Mouse (Mus musculus) forebrain, embryonic 13.5 days (tissue): Measurements from ENCODE around the gene Zp3. TPM values are rescaled to one million over a fixed set of nuclear protein-coding genes. Genes with fewer than 3 reads are reported as not detected.

Experiments
- ATAC-seq: fragments of 200-750 bp; cut with Nextera tagmentation; 2 replicates; pipeline ENCODE4 v1.8.0; 2017
- H3K27ac ChIP-seq: fragments of 300-500 bp; sonication (generic); 2 replicates; pipeline ENCODE4 v1.5.1; 2015; ENCODE audit warnings: inconsistent platforms, mild to moderate bottlenecking, moderate library complexity
- H3K27me3 ChIP-seq: fragments of 300-500 bp; sonication (generic); 2 replicates; pipeline ENCODE4 v1.6.1; 2015; ENCODE audit warnings: mild to moderate bottlenecking, inconsistent platforms
- H3K36me3 ChIP-seq: fragments of 300-500 bp; sonication (generic); 2 replicates; pipeline ENCODE4 v1.6.1; 2015; ENCODE audit warnings: mild to moderate bottlenecking, inconsistent platforms; ENCODE audit not compliant: poor library complexity, severe bottlenecking
- H3K4me1 ChIP-seq: fragments of 300-500 bp; sonication (generic); 2 replicates; pipeline ENCODE4 v1.6.1; 2015; ENCODE audit warnings: inconsistent platforms
- H3K4me2 ChIP-seq: fragments of 300-500 bp; sonication (generic); 2 replicates; pipeline ENCODE4 v1.6.1; 2015; ENCODE audit warnings: inconsistent platforms, mild to moderate bottlenecking, moderate library complexity
- H3K4me3 ChIP-seq: fragments of 300-500 bp; sonication (generic); 2 replicates; pipeline ENCODE4 v1.5.1; 2015; ENCODE audit warnings: mild to moderate bottlenecking, inconsistent platforms
- H3K9ac ChIP-seq: fragments of 300-500 bp; sonication (generic); 2 replicates; pipeline ENCODE4 v1.6.1; 2015; ENCODE audit warnings: mild to moderate bottlenecking, inconsistent platforms
- H3K9me3 ChIP-seq: fragments of 300-500 bp; sonication (generic); replicated peaks from 2 replicates; pipeline ENCODE4 v1.6.1; 2016; ENCODE audit warnings: inconsistent platforms
- WGBS: fragments of 180-500 bp; shearing (Covaris S2); methylation state at CpG from one replicate; pipeline ENCODE4 v1.1.7; 2015; 5-methylcytosine and 5-hydroxymethylcytosine counted together
- polyA plus RNA-seq: library from polyadenylated mRNA; unstranded; fragments of >200 nt; fragmentation: Nextera tagmentation; extraction: Ambion mirVana; gene quantifications from 2 replicates; pipeline ENCODE4 v1.2.1, GENCODE M21; 2015

Zp3 gene
- polyA plus RNA-seq, 1 experiment from 2014 or later: not detected

DNA sequence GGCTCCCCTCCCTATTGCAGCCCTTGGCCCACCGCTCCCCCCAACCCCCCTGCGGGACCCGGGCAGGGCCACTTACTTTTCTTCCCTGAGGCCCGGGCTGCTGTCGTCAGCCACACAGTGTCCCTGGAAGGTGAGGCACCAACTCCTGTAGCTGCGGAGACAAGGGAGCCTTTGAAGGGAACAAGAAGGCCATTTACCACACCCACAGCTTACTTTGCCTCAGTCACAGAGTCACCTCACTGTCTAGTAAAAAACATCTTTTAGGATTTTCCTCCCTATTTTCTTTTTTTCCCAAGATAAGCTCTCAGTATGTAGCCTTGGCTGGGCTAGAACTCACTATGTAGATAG, 16.6 kb upstream of the Zp3 start:
- H3K4me3 ChIP-seq: peak overlapping the region; percentile 56
- H3K36me3 ChIP-seq: no peaks in the 10 kb centered on the region
- peak overlapping the region; percentile 92 for H3K4me2 ChIP-seq
- H3K4me1 ChIP-seq: peaks cover 18% of the 10 kb centered on the region
- peak overlapping the region; percentile 96 for H3K27ac ChIP-seq
- no peaks in the 10 kb centered on the region for H3K27me3 ChIP-seq
- H3K9ac ChIP-seq: peak overlapping the region; percentile 86
- H3K9me3 ChIP-seq: no peaks in the 10 kb centered on the region
- 5% methylated on average over 5 of the region's 6 CpGs for WGBS
- ATAC-seq: no peak

DNA sequence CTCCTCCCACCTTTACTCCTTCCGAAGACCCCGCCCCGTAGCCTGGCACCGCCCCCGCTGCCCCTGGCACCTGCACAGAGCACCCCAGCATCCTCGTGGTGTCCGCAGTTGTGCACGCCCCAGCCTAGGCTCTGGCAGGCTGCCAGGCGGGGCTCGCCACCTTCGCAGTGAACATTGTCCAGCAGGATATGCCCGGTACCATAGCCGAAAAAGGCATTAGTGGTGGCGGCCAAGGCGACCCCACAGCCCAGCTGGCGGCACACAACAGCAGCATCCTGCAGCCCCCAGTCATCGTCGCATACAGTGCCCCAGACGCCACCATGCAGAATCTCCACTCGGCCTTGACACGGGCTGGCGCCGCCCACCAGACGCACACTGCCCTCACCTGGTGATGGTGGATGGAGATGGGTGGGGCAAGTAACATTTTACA, 14.4 kb upstream of the Zp3 start:
- peak overlapping the region; percentile 45 for H3K4me2 ChIP-seq
- H3K27ac ChIP-seq: no peak overlapping the region
- H3K36me3 ChIP-seq: no peaks in the 10 kb centered on the region
- H3K4me1 ChIP-seq: peaks cover 18% of the 10 kb centered on the region
- ATAC-seq: no peak
- 11% methylated on average over 24 of the region's 24 CpGs for WGBS
- H3K27me3 ChIP-seq: no peaks in the 10 kb centered on the region
- H3K9ac ChIP-seq: 0 out of 2 replicates have a peak overlapping the region, but pooled peaks have one; percentile 27
- H3K4me3 ChIP-seq: peak overlapping the region; percentile 16; the same call in 1 of the 2 replicates
- no peaks in the 10 kb centered on the region for H3K9me3 ChIP-seq

DNA sequence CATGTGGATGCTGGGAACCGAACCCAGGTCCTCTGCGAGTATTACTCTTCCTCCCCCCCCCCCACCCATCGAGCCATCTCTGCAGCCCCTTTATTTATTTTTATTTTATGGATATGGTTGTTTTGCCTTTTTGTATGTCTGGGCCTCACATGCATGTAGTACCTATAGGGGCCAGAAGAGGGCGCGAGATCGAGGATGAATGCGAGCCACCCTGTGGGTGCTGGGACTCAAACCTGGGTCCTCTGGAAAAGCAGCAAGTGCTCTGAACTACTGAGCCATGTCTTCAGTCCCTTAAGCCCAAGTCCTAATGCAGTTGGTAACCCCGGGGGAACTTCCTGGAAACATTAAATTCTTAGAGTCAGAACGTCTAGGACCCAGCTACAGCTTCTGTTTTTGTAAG, 13.0 kb upstream of the Zp3 start:
- peaks cover 14% of the 10 kb centered on the region for H3K4me1 ChIP-seq
- WGBS: 65% methylated on average over 9 of the region's 9 CpGs
- no peak for ATAC-seq
- no peak overlapping the region for H3K4me3 ChIP-seq
- no peaks in the 10 kb centered on the region for H3K9me3 ChIP-seq
- H3K27ac ChIP-seq: no peak overlapping the region
- H3K36me3 ChIP-seq: no peaks in the 10 kb centered on the region
- H3K9ac ChIP-seq: no peak overlapping the region
- H3K4me2 ChIP-seq: no peak overlapping the region
- H3K27me3 ChIP-seq: no peaks in the 10 kb centered on the region

DNA sequence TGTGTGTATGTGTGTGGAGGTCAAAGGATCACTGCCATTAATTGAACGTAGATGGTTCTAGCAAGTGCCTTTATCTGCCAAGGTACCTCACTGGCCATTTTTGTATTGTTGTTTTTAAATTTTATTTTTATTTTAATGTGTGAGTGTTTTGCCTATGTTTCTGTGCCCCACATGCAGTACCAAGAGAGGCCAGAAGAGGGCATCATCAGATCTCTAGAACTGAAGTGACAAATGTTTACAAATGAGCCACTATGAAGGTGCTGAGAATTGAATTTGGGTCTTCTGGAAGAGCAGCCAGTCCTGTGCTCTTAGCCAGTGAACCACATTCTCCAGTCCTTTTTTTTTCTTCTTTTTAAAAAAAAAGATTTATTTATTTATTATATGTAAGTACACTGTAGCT, 11.1 kb upstream of the Zp3 start:
- no peak overlapping the region for H3K4me3 ChIP-seq
- no peak overlapping the region for H3K9ac ChIP-seq
- H3K4me2 ChIP-seq: no peak overlapping the region
- 56% methylated on average over 1 of the region's 1 CpGs for WGBS
- H3K27me3 ChIP-seq: no peaks in the 10 kb centered on the region
- 0 out of 2 replicates have a peak, but pooled peaks cover 6% of the 10 kb centered on the region for H3K4me1 ChIP-seq
- no peaks in the 10 kb centered on the region for H3K36me3 ChIP-seq
- no peak overlapping the region for H3K27ac ChIP-seq
- no peak for ATAC-seq
- no peaks in the 10 kb centered on the region for H3K9me3 ChIP-seq

DNA sequence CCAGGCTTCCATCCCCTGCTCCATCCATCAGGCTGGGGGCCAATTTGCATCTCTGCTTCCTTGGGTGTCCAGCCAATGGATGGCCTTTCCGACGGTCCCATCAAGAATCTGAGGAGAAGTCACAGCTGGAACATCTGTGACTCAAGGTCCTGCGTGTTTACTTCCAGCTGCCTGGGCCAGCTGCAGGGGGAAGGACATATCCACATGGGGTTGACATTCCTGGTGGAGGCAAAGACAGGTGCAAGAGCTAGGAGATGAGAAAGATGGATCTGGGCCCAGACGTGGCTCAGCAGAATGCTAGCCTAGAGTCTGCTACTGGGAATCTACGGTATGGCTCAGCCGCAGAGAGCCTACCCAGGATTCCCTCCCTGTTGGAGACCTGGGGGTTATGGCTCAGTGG, 9.7 kb upstream of the Zp3 start:
- H3K4me3 ChIP-seq: no peak overlapping the region
- no peaks in the 10 kb centered on the region for H3K9me3 ChIP-seq
- H3K9ac ChIP-seq: no peak overlapping the region
- H3K36me3 ChIP-seq: no peaks in the 10 kb centered on the region
- 0 out of 2 replicates have a peak, but pooled peaks cover 6% of the 10 kb centered on the region for H3K4me1 ChIP-seq
- WGBS: 89% methylated on average over 6 of the region's 6 CpGs
- no peak overlapping the region for H3K27ac ChIP-seq
- no peak overlapping the region for H3K4me2 ChIP-seq
- ATAC-seq: no peak
- no peaks in the 10 kb centered on the region for H3K27me3 ChIP-seq

DNA sequence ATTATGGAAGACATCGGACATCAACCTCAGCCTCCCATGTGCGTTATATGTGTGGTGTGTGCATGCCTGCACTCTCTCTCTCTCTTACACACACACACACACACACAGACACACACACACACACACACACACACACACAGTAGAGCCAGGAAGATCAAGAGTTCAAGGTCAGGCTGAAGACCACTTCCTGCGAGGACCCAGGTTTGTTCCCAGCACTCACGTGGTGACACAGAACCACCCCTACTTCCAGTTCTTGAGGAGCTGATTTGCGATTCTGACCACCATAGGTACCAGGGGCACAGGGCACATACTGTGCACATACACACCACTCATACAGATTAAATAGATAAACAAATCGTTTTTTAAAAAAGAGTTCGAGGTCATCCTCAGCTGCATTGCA, 8.0 kb upstream of the Zp3 start:
- Histone ChIP-seq H3K9me3 (no peaks in the 10 kb centered on the region), H3K27me3 (no peaks in the 10 kb centered on the region), H3K36me3 (no peaks in the 10 kb centered on the region), H3K27ac (no peak overlapping the region), H3K4me2 (no peak overlapping the region), H3K4me3 (no peak overlapping the region), H3K9ac (no peak overlapping the region), H3K4me1 (no peaks in the 10 kb centered on the region)
- WGBS: 91% methylated on average over 7 of the region's 7 CpGs
- no peak for ATAC-seq

DNA sequence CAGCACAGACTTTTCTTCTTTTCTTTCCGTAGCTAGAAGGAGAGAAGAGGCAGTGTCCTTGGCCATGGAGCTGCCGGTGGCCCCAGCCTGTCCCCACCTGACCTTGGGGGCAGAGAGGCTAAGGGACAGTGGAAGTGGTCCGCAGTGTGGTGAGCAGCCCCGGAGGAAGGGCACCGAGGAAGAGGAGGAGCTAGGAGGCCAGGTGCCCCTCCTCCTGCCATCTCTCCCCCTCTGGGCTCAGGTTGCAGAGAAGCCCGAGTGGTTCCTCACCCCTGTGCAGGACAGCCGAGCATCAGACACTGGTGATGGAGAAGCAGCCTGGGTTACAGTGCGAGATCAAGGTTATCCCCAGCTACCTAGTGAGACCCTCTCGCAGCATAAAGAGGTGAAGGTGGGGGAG, 5.5 kb upstream of the Zp3 start, which contains the start of gene Ssc4d:
Gene Ssc4d, minus strand, starts transcription at position 167 of the 400 bp plus-strand sequence.
- WGBS: 20% methylated on average over 9 of the region's 9 CpGs
- Histone ChIP-seq H3K27ac (no peak within 1 kb of the TSS), H3K36me3 (no peaks in the 10 kb centered on the region), H3K4me2 (no peak within 1 kb of the TSS), H3K27me3 (no peaks in the 10 kb centered on the region), H3K4me1 (no peaks in the 10 kb centered on the region), H3K9ac (no peak within 1 kb of the TSS), H3K9me3 (no peaks in the 10 kb centered on the region), H3K4me3 (no peak within 1 kb of the TSS)
- ATAC-seq: no peak

DNA sequence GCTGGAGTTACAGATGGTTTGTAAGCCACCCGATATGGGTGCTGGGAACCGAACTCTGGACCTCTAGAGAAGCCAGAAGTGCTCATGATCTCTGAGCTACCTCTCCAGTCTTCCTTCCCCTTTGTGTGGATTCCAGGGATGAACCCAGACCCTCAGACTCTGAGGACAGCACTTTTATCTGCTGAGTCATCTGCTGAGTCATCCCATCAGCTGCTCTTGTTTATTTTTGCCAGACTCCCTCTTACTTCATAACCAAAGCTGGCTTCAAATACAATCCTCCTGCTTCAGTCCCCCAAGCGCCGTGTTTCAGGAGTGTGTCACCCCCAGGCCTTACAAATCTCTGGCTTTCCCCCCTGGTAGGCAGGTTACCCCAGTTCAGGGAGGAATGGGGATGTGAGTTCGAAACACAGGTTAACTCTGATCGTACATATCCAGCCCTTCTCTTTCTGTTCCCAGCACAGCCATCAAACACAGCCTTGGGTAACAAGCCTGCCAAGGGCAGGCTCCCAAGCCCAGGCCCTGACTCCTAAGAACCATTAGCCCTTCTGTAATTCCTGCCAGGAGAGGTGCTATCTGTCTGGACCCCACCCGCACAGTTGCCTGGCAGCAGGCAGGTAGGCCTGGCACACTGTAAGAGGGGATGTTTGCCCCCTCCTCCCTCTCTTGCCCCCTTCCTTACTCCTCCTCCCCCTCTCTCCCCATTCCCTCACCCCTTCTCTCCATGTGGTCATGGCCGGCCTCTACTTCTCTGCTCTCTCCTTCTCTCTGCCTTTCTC, 3.8 kb upstream of the Zp3 start:
- no peak overlapping the region for H3K27ac ChIP-seq
- no peaks in the 10 kb centered on the region for H3K27me3 ChIP-seq
- no peak overlapping the region for H3K4me3 ChIP-seq
- no peak for ATAC-seq
- H3K4me1 ChIP-seq: no peaks in the 10 kb centered on the region
- no peak overlapping the region for H3K4me2 ChIP-seq
- no peak overlapping the region for H3K9ac ChIP-seq
- 92% methylated on average over 8 of the region's 8 CpGs for WGBS
- no peaks in the 10 kb centered on the region for H3K9me3 ChIP-seq
- H3K36me3 ChIP-seq: no peaks in the 10 kb centered on the region

DNA sequence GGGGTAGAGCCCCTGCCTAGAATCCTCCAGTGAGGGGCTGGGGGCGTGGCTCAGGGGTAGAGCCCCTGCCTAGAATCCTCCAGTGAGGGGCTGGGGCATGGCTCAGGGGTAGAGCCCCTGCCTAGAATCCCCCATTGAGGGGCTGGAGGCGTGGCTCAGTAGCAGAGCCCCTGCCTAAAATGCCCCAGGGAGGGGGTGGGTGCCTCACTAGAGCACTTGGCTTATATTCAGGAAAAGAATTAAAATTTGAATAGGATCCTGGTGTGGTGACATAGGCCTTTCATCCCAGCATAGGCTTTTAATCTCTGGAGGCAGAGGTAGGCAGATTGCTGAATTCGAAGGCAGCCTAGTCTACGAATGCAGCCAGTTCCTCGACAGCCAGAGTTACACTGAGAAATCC, 518 bp upstream of the Zp3 start:
- Histone ChIP-seq H3K4me3 (no peak overlapping the region), H3K9ac (no peak overlapping the region), H3K27me3 (no peaks in the 10 kb centered on the region), H3K4me2 (no peak overlapping the region), H3K27ac (no peak overlapping the region), H3K9me3 (no peaks in the 10 kb centered on the region), H3K4me1 (no peaks in the 10 kb centered on the region), H3K36me3 (no peaks in the 10 kb centered on the region)
- WGBS: 69% methylated on average over 5 of the region's 5 CpGs
- no peak for ATAC-seq

DNA sequence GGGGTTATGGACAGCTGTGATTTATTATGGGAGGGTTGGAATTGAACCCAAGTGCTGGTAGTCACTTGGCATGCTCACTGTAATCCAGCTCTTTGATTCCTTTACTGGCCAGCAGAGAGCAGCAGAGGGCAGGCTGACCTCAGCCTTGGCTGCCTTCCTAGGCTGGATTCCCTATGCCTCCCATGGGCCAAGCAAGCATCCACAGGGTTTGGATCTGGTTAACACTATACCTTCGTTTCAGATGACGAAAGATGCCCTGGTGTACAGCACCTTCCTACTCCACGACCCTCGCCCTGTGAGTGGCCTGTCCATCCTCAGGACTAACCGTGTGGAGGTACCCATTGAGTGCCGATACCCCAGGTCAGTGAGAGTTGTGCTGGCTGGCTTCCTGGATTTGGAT, 2.5 kb downstream of the Zp3 start:
- H3K4me1 ChIP-seq: no peaks in the 10 kb centered on the region
- no peak overlapping the region for H3K27ac ChIP-seq
- H3K4me3 ChIP-seq: no peak overlapping the region
- WGBS: 38% methylated on average over 6 of the region's 6 CpGs
- H3K36me3 ChIP-seq: no peaks in the 10 kb centered on the region
- no peaks in the 10 kb centered on the region for H3K9me3 ChIP-seq
- no peaks in the 10 kb centered on the region for H3K27me3 ChIP-seq
- no peak overlapping the region for H3K9ac ChIP-seq
- no peak overlapping the region for H3K4me2 ChIP-seq
- ATAC-seq: no peak

DNA sequence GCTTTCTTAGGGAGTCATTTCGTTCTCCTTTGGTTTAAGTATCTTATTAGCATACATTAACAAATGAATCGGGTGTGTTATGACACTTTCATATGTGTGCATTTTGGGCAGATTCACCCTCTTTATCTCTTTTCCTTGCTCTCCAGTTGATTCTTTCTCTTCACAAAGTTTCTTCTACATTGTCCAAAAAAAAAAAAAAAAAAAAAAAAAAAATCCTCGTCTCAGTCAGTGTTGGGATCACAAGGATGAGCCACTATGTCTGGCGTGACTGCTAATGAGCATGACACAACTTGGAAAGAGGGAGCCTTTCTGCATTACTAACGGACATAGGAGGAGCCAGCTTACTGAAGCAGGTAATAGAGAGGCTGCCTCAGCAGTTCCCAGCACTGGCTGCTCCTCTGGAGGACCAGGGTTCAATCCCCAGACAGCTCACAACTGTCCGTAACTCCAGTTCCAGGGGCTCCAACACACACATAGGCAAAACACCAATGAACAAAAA, 4.7 kb downstream of the Zp3 start:
- no peaks in the 10 kb centered on the region for H3K9me3 ChIP-seq
- H3K4me2 ChIP-seq: no peak overlapping the region
- no peaks in the 10 kb centered on the region for H3K27me3 ChIP-seq
- H3K4me3 ChIP-seq: no peak overlapping the region
- WGBS: 62% methylated on average over 6 of the region's 6 CpGs
- H3K27ac ChIP-seq: no peak overlapping the region
- no peaks in the 10 kb centered on the region for H3K36me3 ChIP-seq
- no peak for ATAC-seq
- H3K4me1 ChIP-seq: no peaks in the 10 kb centered on the region
- H3K9ac ChIP-seq: no peak overlapping the region

DNA sequence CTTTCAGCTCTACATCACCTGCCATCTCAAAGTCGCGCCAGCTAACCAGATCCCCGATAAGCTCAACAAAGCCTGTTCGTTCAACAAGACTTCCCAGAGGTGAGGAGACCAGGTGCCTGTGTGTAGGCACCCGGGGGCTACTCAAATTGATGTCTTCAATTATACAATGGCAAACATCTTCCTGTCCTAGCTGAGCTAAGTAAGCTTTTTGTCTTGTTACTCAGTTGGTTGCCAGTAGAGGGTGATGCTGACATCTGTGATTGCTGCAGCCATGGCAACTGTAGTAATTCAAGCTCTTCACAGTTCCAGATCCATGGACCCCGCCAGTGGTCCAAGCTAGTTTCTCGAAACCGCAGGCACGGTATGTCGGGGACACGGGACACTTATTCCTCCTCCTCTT, 7.3 kb downstream of the Zp3 start:
- H3K4me2 ChIP-seq: no peak overlapping the region
- H3K4me3 ChIP-seq: no peak overlapping the region
- H3K36me3 ChIP-seq: no peaks in the 10 kb centered on the region
- no peaks in the 10 kb centered on the region for H3K27me3 ChIP-seq
- no peak for ATAC-seq
- no peak overlapping the region for H3K9ac ChIP-seq
- H3K27ac ChIP-seq: no peak overlapping the region
- H3K9me3 ChIP-seq: no peaks in the 10 kb centered on the region
- 64% methylated on average over 11 of the region's 11 CpGs for WGBS
- no peaks in the 10 kb centered on the region for H3K4me1 ChIP-seq

DNA sequence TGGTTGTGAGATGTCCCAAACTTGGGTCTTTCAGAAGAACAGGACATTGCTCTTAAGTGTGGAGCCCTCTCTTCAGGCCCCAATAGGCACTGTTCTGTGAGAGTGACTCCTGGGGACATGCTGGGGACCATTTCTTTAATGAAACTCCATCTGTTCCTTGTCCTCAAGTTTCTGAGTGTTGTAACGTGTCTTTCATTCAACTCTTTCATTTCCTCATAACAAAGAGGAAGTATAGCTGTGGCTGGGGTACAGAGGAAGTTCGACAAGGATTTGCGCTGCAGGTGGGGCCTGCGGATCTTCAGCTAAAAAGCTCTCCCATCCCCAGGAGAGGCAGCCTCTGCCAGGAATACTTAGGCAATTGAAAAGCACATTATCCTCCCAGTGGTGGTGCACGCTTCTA, 10.7 kb downstream of the Zp3 start:
- Histone ChIP-seq H3K27ac (no peak overlapping the region), H3K9me3 (no peaks in the 10 kb centered on the region), H3K4me3 (no peak overlapping the region), H3K36me3 (no peaks in the 10 kb centered on the region), H3K27me3 (no peaks in the 10 kb centered on the region), H3K4me2 (no peak overlapping the region), H3K4me1 (peaks cover 4% of the 10 kb centered on the region), H3K9ac (no peak overlapping the region)
- ATAC-seq: no peak
- WGBS: 77% methylated on average over 5 of the region's 5 CpGs
